Mouse (Mus musculus): ENCODE measurements around the gene 0610037L13Rik. TPM values are rescaled to one million over a fixed set of nuclear protein-coding genes. Genes with fewer than 3 reads are reported as not detected.

Gene 0610037L13Rik
- polyA plus RNA-seq, 1 experiment = 79.0 TPM

GRCm38 (mm10) chr4:107928269-107928668 is 38.7 kb downstream of the 0610037L13Rik start:
- Histone ChIP-seq H3K36me3 (ENCODE audit: control insufficient read depth, insufficient read depth) (no peaks in the 10 kb centered on the region), H3K27me3 (ENCODE audit: control insufficient read depth, insufficient read depth, insufficient read length) (peaks cover 14% of the 10 kb centered on the region), H3K4me3 (no peak overlapping the region), H3ac (ENCODE audit: control insufficient read depth, insufficient read length) (no peak overlapping the region), H3K4me2 (ENCODE audit: low read depth) (no peak overlapping the region), H3K79me2 (ENCODE audit: control insufficient read depth, insufficient read depth) (no peaks in the 10 kb centered on the region)
- TF ChIP-seq TCF3 (IDR thresholded peaks at IDR 0.05; ENCODE audit: insufficient read length, low read depth) (no peak), MAX (IDR thresholded peaks at IDR 0.05; ENCODE audit: low read depth) (no peak), CEBPB (IDR thresholded peaks at IDR 0.05; ENCODE audit: insufficient read depth, poor library complexity, severe bottlenecking) (no peak), POLR2AphosphoS2 (IDR thresholded peaks at IDR 0.05; ENCODE audit: insufficient read length, low read depth) (no peak), MYOD1 (IDR thresholded peaks at IDR 0.05; ENCODE audit: control insufficient read depth in 1 of 3, insufficient read length in 2 of 3, low read depth in 2 of 3) (no peak), POLR2A (IDR thresholded peaks at IDR 0.05; ENCODE audit: insufficient read length, low read depth) (no peak), REST (IDR thresholded peaks at IDR 0.05; ENCODE audit: insufficient read depth, insufficient read length) (no peak), USF1 (IDR thresholded peaks at IDR 0.05; ENCODE audit: low read depth) (no peak), TCF12 (IDR thresholded peaks at IDR 0.05; ENCODE audit: insufficient read depth, poor library complexity, severe bottlenecking) (no peak), MYOG (IDR thresholded peaks at IDR 0.05; ENCODE audit: control insufficient read depth in 1 of 3, insufficient read depth in 1 of 3, insufficient read length in 2 of 3, low read depth in 2 of 3) (no peak), E2F4 (IDR thresholded peaks at IDR 0.05; ENCODE audit: insufficient read depth) (no peak), SRF (IDR thresholded peaks at IDR 0.05; ENCODE audit: control insufficient read depth, insufficient read length, low read depth) (no peak)

GRCm38 (mm10) chr4:107928726-107929125 is 39.1 kb downstream of the 0610037L13Rik start:
- Histone ChIP-seq H3K79me2 (ENCODE audit: control insufficient read depth, insufficient read depth) (no peaks in the 10 kb centered on the region), H3K4me3 (no peak overlapping the region), H3K36me3 (ENCODE audit: control insufficient read depth, insufficient read depth) (no peaks in the 10 kb centered on the region), H3K27me3 (ENCODE audit: control insufficient read depth, insufficient read depth, insufficient read length) (peaks cover 14% of the 10 kb centered on the region), H3ac (ENCODE audit: control insufficient read depth, insufficient read length) (no peak overlapping the region), H3K4me2 (ENCODE audit: low read depth) (no peak overlapping the region)
- no peak for TF ChIP-seq MAX (IDR thresholded peaks at IDR 0.05; ENCODE audit: low read depth)
- no peak for TF ChIP-seq TCF3 (IDR thresholded peaks at IDR 0.05; ENCODE audit: insufficient read length, low read depth)

DNA sequence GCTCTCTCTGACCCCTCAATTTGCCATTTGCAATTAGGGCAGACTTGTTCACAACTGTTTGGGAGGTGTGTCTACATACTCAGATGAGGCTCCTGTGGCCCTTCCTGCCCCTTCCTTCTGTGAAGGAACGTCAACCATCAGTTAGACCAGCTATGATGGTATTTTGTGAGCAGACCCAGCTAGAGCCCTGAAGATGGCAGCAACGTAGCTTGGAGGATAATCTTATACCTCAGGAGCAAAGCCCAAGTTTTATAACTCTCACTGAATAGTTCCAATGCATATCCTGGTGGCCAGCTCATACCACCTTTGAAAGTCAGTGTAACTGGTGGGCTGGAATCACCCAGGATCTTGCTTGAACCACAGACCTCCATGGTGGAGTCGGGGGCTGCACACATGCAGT is 41.8 kb downstream of the 0610037L13Rik start:
- Histone ChIP-seq H3K4me2 (ENCODE audit: low read depth) (no peak overlapping the region), H3ac (ENCODE audit: control insufficient read depth, insufficient read length) (no peak overlapping the region), H3K36me3 (ENCODE audit: control insufficient read depth, insufficient read depth) (no peaks in the 10 kb centered on the region), H3K79me2 (ENCODE audit: control insufficient read depth, insufficient read depth) (no peaks in the 10 kb centered on the region), H3K4me3 (no peak overlapping the region), H3K27me3 (ENCODE audit: control insufficient read depth, insufficient read depth, insufficient read length) (peaks cover 14% of the 10 kb centered on the region)
- TF ChIP-seq SRF (IDR thresholded peaks at IDR 0.05; ENCODE audit: control insufficient read depth, insufficient read length, low read depth) (no peak), MYOD1 (IDR thresholded peaks at IDR 0.05; ENCODE audit: control insufficient read depth in 1 of 3, insufficient read length in 2 of 3, low read depth in 2 of 3) (no peak), USF1 (IDR thresholded peaks at IDR 0.05; ENCODE audit: low read depth) (no peak), MAX (IDR thresholded peaks at IDR 0.05; ENCODE audit: low read depth) (no peak), E2F4 (IDR thresholded peaks at IDR 0.05; ENCODE audit: insufficient read depth) (no peak), CEBPB (IDR thresholded peaks at IDR 0.05; ENCODE audit: insufficient read depth, poor library complexity, severe bottlenecking) (no peak), REST (IDR thresholded peaks at IDR 0.05; ENCODE audit: insufficient read depth, insufficient read length) (no peak), MYOG (IDR thresholded peaks at IDR 0.05; ENCODE audit: control insufficient read depth in 1 of 3, insufficient read depth in 1 of 3, insufficient read length in 2 of 3, low read depth in 2 of 3) (no peak), POLR2AphosphoS2 (IDR thresholded peaks at IDR 0.05; ENCODE audit: insufficient read length, low read depth) (no peak), POLR2A (IDR thresholded peaks at IDR 0.05; ENCODE audit: insufficient read length, low read depth) (no peak), TCF3 (IDR thresholded peaks at IDR 0.05; ENCODE audit: insufficient read length, low read depth) (no peak), TCF12 (IDR thresholded peaks at IDR 0.05; ENCODE audit: insufficient read depth, poor library complexity, severe bottlenecking) (no peak)

- Histone ChIP-seq H3K79me2 (ENCODE audit: control insufficient read depth, insufficient read depth) (no peaks in the 10 kb centered on the region), H3K4me2 (ENCODE audit: low read depth) (no peak overlapping the region), H3K36me3 (ENCODE audit: control insufficient read depth, insufficient read depth) (no peaks in the 10 kb centered on the region), H3K4me3 (no peak overlapping the region), H3K27me3 (ENCODE audit: control insufficient read depth, insufficient read depth, insufficient read length) (peaks cover 14% of the 10 kb centered on the region), H3ac (ENCODE audit: control insufficient read depth, insufficient read length) (no peak overlapping the region)
- TF ChIP-seq POLR2AphosphoS2 (IDR thresholded peaks at IDR 0.05; ENCODE audit: insufficient read length, low read depth) (no peak), SRF (IDR thresholded peaks at IDR 0.05; ENCODE audit: control insufficient read depth, insufficient read length, low read depth) (no peak), USF1 (IDR thresholded peaks at IDR 0.05; ENCODE audit: low read depth) (no peak), MAX (IDR thresholded peaks at IDR 0.05; ENCODE audit: low read depth) (no peak), MYOD1 (IDR thresholded peaks at IDR 0.05; ENCODE audit: control insufficient read depth in 1 of 3, insufficient read length in 2 of 3, low read depth in 2 of 3) (peak in 1 of 3 experiments; percentile 53)
These were observed 43.6 kb downstream of the 0610037L13Rik start for GRCm38 (mm10) chr4:107933239-107933638.

GRCm38 (mm10) chr4:107935254-107935653 is 45.6 kb downstream of the 0610037L13Rik start:
- no peaks in the 10 kb centered on the region for H3K79me2 ChIP-seq (ENCODE audit: control insufficient read depth, insufficient read depth)
- no peak overlapping the region for H3ac ChIP-seq (ENCODE audit: control insufficient read depth, insufficient read length)
- H3K27me3 ChIP-seq (ENCODE audit: control insufficient read depth, insufficient read depth, insufficient read length) = no peaks in the 10 kb centered on the region
- no peaks in the 10 kb centered on the region for H3K36me3 ChIP-seq (ENCODE audit: control insufficient read depth, insufficient read depth)
- no peak overlapping the region for H3K4me2 ChIP-seq (ENCODE audit: low read depth)
- TF ChIP-seq TCF3 (IDR thresholded peaks at IDR 0.05; ENCODE audit: insufficient read length, low read depth) = no peak
- no peak for TF ChIP-seq POLR2AphosphoS2 (IDR thresholded peaks at IDR 0.05; ENCODE audit: insufficient read length, low read depth)
- no peak for TF ChIP-seq TCF12 (IDR thresholded peaks at IDR 0.05; ENCODE audit: insufficient read depth, poor library complexity, severe bottlenecking)
- no peak for TF ChIP-seq CEBPB (IDR thresholded peaks at IDR 0.05; ENCODE audit: insufficient read depth, poor library complexity, severe bottlenecking)
- TF ChIP-seq MYOD1 (IDR thresholded peaks at IDR 0.05; ENCODE audit: control insufficient read depth in 1 of 3, insufficient read length in 2 of 3, low read depth in 2 of 3) = no peak
- no peak for TF ChIP-seq USF1 (IDR thresholded peaks at IDR 0.05; ENCODE audit: low read depth)
- no peak for TF ChIP-seq POLR2A (IDR thresholded peaks at IDR 0.05; ENCODE audit: insufficient read length, low read depth)
- no peak for TF ChIP-seq MAX (IDR thresholded peaks at IDR 0.05; ENCODE audit: low read depth)
- no peak for TF ChIP-seq MYOG (IDR thresholded peaks at IDR 0.05; ENCODE audit: control insufficient read depth in 1 of 3, insufficient read depth in 1 of 3, insufficient read length in 2 of 3, low read depth in 2 of 3)
- TF ChIP-seq REST (IDR thresholded peaks at IDR 0.05; ENCODE audit: insufficient read depth, insufficient read length) = no peak
- no peak for TF ChIP-seq E2F4 (IDR thresholded peaks at IDR 0.05; ENCODE audit: insufficient read depth)
- no peak for TF ChIP-seq SRF (IDR thresholded peaks at IDR 0.05; ENCODE audit: control insufficient read depth, insufficient read length, low read depth)
- no peak overlapping the region for H3K4me3 ChIP-seq

Data from myocyte (in vitro differentiated cells).